Mouse (Mus musculus): ENCODE data around the gene Gm49361. TPM values are rescaled to one million over a fixed set of nuclear protein-coding genes. Genes with fewer than 3 reads are reported as not detected.

The Gm49361 gene
- polyA plus RNA-seq (2012; rRNA removed): 2.2 TPM in 1 of 2 replicates, not detected in the other

DNA sequence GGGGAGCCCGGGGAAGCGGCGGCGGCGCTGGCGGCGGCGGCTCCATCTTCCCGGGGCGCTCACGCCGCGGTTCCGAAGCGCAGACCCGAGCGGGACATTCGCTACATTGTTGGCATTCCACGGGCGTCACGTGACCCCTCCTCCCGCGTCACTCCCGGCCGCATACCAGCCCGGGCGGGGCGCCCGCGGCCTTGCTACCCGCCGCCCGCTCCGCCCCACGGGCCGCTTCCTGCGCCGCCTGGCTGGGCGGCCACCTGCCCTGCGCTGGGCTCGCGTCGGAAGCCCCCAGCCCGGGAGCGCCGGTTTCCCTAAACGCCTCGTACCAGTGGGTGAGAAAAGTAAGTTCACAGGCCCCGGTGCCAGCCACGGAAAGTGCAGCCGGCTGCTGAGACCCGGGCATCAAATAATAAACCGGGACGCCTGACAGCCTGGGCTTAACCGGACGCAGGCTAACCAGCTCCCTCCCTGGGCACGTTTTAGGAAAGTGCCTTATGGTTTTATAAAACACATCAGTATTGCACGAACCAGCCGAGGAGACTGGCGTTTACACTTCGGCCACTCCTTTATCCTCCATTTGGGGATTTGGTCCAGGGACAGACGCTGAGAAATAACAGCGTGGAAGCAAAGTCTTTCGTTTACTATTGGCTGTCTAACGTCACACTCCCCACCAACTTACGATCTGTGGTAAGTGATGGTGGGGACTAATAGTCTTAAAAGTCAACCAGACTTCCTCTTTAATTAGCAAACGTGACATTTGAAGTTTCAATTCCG lies at the start of gene Gm49361:
Gene Gm49361, minus strand, starts transcription at position 103 of the 771 bp plus-strand sequence.
- H3K4me1 ChIP-seq (ENCODE audit: control insufficient read depth, insufficient read depth, low read length): peaks cover 20% of the 10 kb centered on the region
- peak; percentile 96 for DNase-seq
- WGBS: under 1% methylated on average over 68 of the region's 68 CpGs
- peak within 1 kb of the TSS; percentile 70 for H3K4me3 ChIP-seq (replicated peaks; ENCODE audit: extremely low read depth, low read depth, low read length)
- no peak for TF ChIP-seq CTCF (IDR thresholded peaks at IDR 0.05; ENCODE audit: insufficient read depth, low read length)
- TF ChIP-seq POLR2A (IDR thresholded peaks at IDR 0.05; ENCODE audit: borderline replicate concordance, extremely low read depth, low read depth, low read length): peak; percentile 65; the same call in 1 of the 2 replicates

DNA sequence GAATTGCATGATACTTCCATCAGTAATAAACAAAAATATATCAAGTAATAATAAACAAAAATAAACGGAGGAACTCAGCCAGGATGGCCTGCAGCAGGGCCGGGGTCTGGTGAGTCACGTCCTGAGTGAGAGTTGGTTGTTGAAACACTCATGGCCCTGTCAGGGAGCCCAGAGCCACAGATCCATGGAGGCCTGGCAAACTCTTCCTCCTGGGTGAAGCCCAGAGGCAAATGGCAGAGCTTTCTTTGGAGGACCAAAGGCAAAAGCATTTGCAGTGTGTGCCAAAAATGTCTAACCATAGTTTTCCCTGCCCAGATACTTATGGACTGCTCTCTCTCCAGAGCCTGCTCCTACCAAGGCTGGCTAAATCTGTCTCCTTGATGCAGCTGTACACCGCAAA lies 45.3 kb upstream of the Gm49361 start:
- no peak for DNase-seq
- 56% methylated on average over 4 of the region's 4 CpGs for WGBS
- TF ChIP-seq POLR2A (IDR thresholded peaks at IDR 0.05; ENCODE audit: borderline replicate concordance, extremely low read depth, low read depth, low read length): no peak
- TF ChIP-seq CTCF (IDR thresholded peaks at IDR 0.05; ENCODE audit: insufficient read depth, low read length): no peak
- no peak overlapping the region for H3K4me3 ChIP-seq (replicated peaks; ENCODE audit: extremely low read depth, low read depth, low read length)
- no peaks in the 10 kb centered on the region for H3K4me1 ChIP-seq (ENCODE audit: control insufficient read depth, insufficient read depth, low read length)

GRCm38 (mm10) chr14:57789759-57790158 lies 43.9 kb upstream of the Gm49361 start:
- DNase-seq: no peak
- no peaks in the 10 kb centered on the region for H3K4me1 ChIP-seq (ENCODE audit: control insufficient read depth, insufficient read depth, low read length)
- no peak for TF ChIP-seq CTCF (IDR thresholded peaks at IDR 0.05; ENCODE audit: insufficient read depth, low read length)
- no peak for TF ChIP-seq POLR2A (IDR thresholded peaks at IDR 0.05; ENCODE audit: borderline replicate concordance, extremely low read depth, low read depth, low read length)
- H3K4me3 ChIP-seq (replicated peaks; ENCODE audit: extremely low read depth, low read depth, low read length): no peak overlapping the region
- WGBS: 89% methylated on average over 9 of the region's 9 CpGs

GRCm38 (mm10) chr14:57789311-57789710 lies 43.4 kb upstream of the Gm49361 start:
- Histone ChIP-seq H3K4me1 (ENCODE audit: control insufficient read depth, insufficient read depth, low read length) (no peaks in the 10 kb centered on the region), H3K4me3 (replicated peaks; ENCODE audit: extremely low read depth, low read depth, low read length) (no peak overlapping the region)
- no peak for TF ChIP-seq CTCF (IDR thresholded peaks at IDR 0.05; ENCODE audit: insufficient read depth, low read length)
- TF ChIP-seq POLR2A (IDR thresholded peaks at IDR 0.05; ENCODE audit: borderline replicate concordance, extremely low read depth, low read depth, low read length): no peak
- DNase-seq: no peak
- 69% methylated on average over 2 of the region's 2 CpGs for WGBS

- WGBS: 51% methylated on average over 4 of the region's 4 CpGs
- H3K4me1 ChIP-seq (ENCODE audit: control insufficient read depth, insufficient read depth, low read length): no peaks in the 10 kb centered on the region
These were observed 41.5 kb upstream of the Gm49361 start for GRCm38 (mm10) chr14:57787406-57787805.

DNA sequence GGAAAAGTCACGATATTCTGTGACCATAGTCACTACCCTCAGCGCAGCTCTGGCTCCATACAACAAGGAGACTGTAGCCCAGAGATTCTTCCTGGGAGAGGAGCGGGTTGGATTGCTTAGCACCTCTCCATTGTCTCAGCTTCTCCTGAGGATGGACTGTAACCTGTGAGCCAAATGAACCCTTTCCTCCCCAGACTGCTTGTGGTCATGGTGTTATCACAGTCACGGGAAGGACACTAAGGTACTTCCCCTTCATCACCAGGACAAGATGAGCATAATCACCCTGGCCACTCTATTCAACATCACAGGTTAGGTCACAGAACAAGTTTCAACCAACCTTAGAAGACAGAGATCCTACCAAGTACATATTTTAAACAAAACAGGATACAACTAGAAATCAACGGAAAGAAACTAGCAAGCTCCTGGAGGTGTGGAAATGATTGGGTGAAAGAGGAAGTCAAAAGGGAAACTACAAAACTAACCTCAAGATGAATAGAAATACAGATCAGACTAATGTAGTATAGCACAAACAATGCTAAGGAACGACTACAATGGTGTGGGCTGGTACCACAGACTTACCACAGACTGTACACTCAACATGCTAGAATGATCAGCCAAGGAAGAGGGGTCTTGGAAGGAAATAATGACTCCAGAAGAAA lies 26.4 kb upstream of the Gm49361 start:
- 62% methylated on average over 6 of the region's 6 CpGs for WGBS
- no peak for DNase-seq
- Histone ChIP-seq H3K4me3 (replicated peaks; ENCODE audit: extremely low read depth, low read depth, low read length) (no peak overlapping the region), H3K4me1 (ENCODE audit: control insufficient read depth, insufficient read depth, low read length) (peaks cover 3% of the 10 kb centered on the region; the same call in 1 of the 2 replicates)
- no peak for TF ChIP-seq CTCF (IDR thresholded peaks at IDR 0.05; ENCODE audit: insufficient read depth, low read length)
- no peak for TF ChIP-seq POLR2A (IDR thresholded peaks at IDR 0.05; ENCODE audit: borderline replicate concordance, extremely low read depth, low read depth, low read length)

More at GRCm38 (mm10) chr14:57787406-57787805, 41.5 kb upstream of the Gm49361 start:
- DNase-seq: no peak
- no peak for TF ChIP-seq POLR2A (IDR thresholded peaks at IDR 0.05; ENCODE audit: borderline replicate concordance, extremely low read depth, low read depth, low read length)
- no peak for TF ChIP-seq CTCF (IDR thresholded peaks at IDR 0.05; ENCODE audit: insufficient read depth, low read length)
- H3K4me3 ChIP-seq (replicated peaks; ENCODE audit: extremely low read depth, low read depth, low read length): no peak overlapping the region

- Histone ChIP-seq H3K4me3 (replicated peaks; ENCODE audit: extremely low read depth, low read depth, low read length) (no peak overlapping the region), H3K4me1 (ENCODE audit: control insufficient read depth, insufficient read depth, low read length) (peaks cover 3% of the 10 kb centered on the region; the same call in 1 of the 2 replicates)
- 56% methylated on average over 5 of the region's 5 CpGs for WGBS
- DNase-seq: no peak
- TF ChIP-seq POLR2A (IDR thresholded peaks at IDR 0.05; ENCODE audit: borderline replicate concordance, extremely low read depth, low read depth, low read length) (no peak), CTCF (IDR thresholded peaks at IDR 0.05; ENCODE audit: insufficient read depth, low read length) (no peak)
These were observed 23.2 kb upstream of the Gm49361 start for GRCm38 (mm10) chr14:57769102-57769501.

DNA sequence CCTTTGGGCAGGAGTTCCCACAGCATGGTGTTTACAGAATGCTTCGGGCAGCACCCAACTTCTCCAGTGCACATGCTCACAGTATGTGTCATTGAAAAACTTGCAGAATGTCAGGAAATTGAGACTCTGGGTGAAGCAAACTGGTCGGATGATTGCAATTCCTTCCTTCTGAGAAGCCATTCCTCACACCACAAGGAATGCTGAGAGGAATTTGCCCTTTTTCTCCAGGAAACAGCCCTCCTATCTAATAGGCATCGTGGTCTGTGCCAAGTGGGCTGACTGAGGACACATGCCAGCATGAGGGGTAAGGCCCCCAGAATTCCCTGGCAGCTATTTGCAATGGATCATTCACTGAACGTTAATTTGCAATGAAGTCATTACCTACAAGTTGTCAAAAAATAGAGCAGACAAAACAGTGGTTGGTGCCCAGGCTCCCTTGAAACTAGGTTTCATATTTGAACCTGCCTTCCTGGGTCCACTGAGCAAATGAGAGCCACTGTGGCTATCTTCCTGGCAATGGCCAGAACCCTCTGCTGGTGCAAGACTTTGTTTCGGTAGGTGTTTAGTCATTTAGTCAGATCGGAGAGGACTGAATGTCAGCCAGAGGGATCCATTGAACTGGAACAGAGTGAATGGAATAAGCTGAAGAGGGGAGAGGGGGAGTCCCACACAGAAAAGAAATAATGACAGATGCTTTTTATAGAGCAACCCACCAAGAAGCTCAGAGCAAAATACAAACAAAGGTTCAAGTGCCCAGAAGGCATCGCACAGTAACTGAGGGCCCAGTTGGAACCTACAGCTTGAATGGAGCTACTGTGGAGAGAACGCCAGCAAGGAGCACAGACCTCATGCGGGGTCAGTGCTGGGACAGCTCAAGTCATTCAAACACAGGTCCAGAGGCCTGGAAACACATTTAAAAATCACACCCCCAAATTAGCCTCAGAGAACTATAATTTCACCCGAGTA lies 14.8 kb upstream of the Gm49361 start:
- TF ChIP-seq CTCF (IDR thresholded peaks at IDR 0.05; ENCODE audit: insufficient read depth, low read length) (no peak), POLR2A (IDR thresholded peaks at IDR 0.05; ENCODE audit: borderline replicate concordance, extremely low read depth, low read depth, low read length) (no peak)
- Histone ChIP-seq H3K4me1 (ENCODE audit: control insufficient read depth, insufficient read depth, low read length) (no peaks in the 10 kb centered on the region), H3K4me3 (replicated peaks; ENCODE audit: extremely low read depth, low read depth, low read length) (no peak overlapping the region)
- 54% methylated on average over 10 of the region's 10 CpGs for WGBS
- no peak for DNase-seq

GRCm38 (mm10) chr14:57758237-57758636 lies 12.3 kb upstream of the Gm49361 start, which contains the start of gene Lats2:
Lats2 (minus strand) TSS chr14:57758388.
- 82% methylated on average over 4 of the region's 4 CpGs for WGBS
- TF ChIP-seq CTCF (IDR thresholded peaks at IDR 0.05; ENCODE audit: insufficient read depth, low read length) (no peak), POLR2A (IDR thresholded peaks at IDR 0.05; ENCODE audit: borderline replicate concordance, extremely low read depth, low read depth, low read length) (no peak)
- Histone ChIP-seq H3K4me1 (ENCODE audit: control insufficient read depth, insufficient read depth, low read length) (no peaks in the 10 kb centered on the region), H3K4me3 (replicated peaks; ENCODE audit: extremely low read depth, low read depth, low read length) (no peak within 1 kb of the TSS)
- DNase-seq: no peak

Measured in lung, adult 2 months (tissue).